Mouse (Mus musculus) right cerebral cortex, adult 18-20 months (tissue): ENCODE measurements around the gene Cd3eap.
A peak's percentile ranks its signal among the peaks of the same experiment; 100 is the strongest.

Experiments used
- DNase-seq: peaks from one replicate; pipeline ENCODE4 v3.0.0; 2022; ENCODE audit warnings: mixed read lengths

Cd3eap gene

GRCm38 (mm10) chr7:19361720-19362119, 2.4 kb upstream of the Cd3eap start:
- DNase-seq, result peak; percentile 68

- DNase-seq, result peak; percentile 94
Observed at GRCm38 (mm10) chr7:19360944-19361343, 1.7 kb upstream of the Cd3eap start.

- peak; percentile 82 for DNase-seq
Observed at GRCm38 (mm10) chr7:19359892-19360641, 784 bp upstream of the Cd3eap start.

GRCm38 (mm10) chr7:19358634-19359033, 649 bp downstream of the Cd3eap start:
- DNase-seq, result no peak

GRCm38 (mm10) chr7:19357381-19358375, 1.6 kb downstream of the Cd3eap start:
- DNase-seq, result no peak

- no peak for DNase-seq
Observed at GRCm38 (mm10) chr7:19356311-19356710, 3.0 kb downstream of the Cd3eap start.

- no peak for DNase-seq
Observed at GRCm38 (mm10) chr7:19354991-19355390, 4.3 kb downstream of the Cd3eap start.

- DNase-seq, result no peak
Observed at GRCm38 (mm10) chr7:19350221-19350620, 9.1 kb downstream of the Cd3eap start.

- no peak for DNase-seq
Observed at GRCm38 (mm10) chr7:19349188-19349915, 9.9 kb downstream of the Cd3eap start.

- peak; percentile 97 for DNase-seq
Observed at GRCm38 (mm10) chr7:19344938-19345471, 14.3 kb downstream of the Cd3eap start.

- DNase-seq, result peak; percentile 59
Observed at GRCm38 (mm10) chr7:19344237-19344847, 14.9 kb downstream of the Cd3eap start, which contains the start of gene Ercc1. Ercc1 (plus strand) TSS chr7:19344778.

- peak; percentile 70 for DNase-seq
Observed at GRCm38 (mm10) chr7:19343210-19343808, 16.0 kb downstream of the Cd3eap start.

GRCm38 (mm10) chr7:19342481-19343027, 16.7 kb downstream of the Cd3eap start:
- peak; percentile 88 for DNase-seq

- peak; percentile 70 for DNase-seq
Observed at GRCm38 (mm10) chr7:19341761-19342409, 17.4 kb downstream of the Cd3eap start.

- no peak for DNase-seq
Observed at GRCm38 (mm10) chr7:19341250-19341649, 18.0 kb downstream of the Cd3eap start.

- DNase-seq, result no peak
Observed at GRCm38 (mm10) chr7:19338596-19338995, 20.7 kb downstream of the Cd3eap start.

GRCm38 (mm10) chr7:19338060-19338459, 21.2 kb downstream of the Cd3eap start:
- DNase-seq, result no peak

- peak; percentile 67 for DNase-seq
Observed at GRCm38 (mm10) chr7:19337122-19337521, 22.2 kb downstream of the Cd3eap start.

GRCm38 (mm10) chr7:19335583-19335982, 23.7 kb downstream of the Cd3eap start:
- DNase-seq, result no peak

- DNase-seq, result peak; percentile 93
Observed at GRCm38 (mm10) chr7:19332709-19333352, 26.5 kb downstream of the Cd3eap start.
